Mouse (Mus musculus) liver, embryonic 14.5 days (tissue): ENCODE data around the gene Nhlrc4.

Experiments used
- CTCF ChIP-seq: IDR thresholded peaks from 2 replicates; pipeline ENCODE4 v1.5.1; 2016; ENCODE audit warnings: antibody characterized with exemption, low read depth, control low read depth
- EP300 ChIP-seq: IDR thresholded peaks from 2 replicates; pipeline ENCODE4 v1.6.1; 2016; ENCODE audit warnings: antibody characterized with exemption, low read depth

- TF ChIP-seq EP300 (no peak), CTCF (no peak; the same call in 1 of the 2 replicates)
Measured at GRCm38 (mm10) chr17:25959630-25960467, 15.1 kb upstream of the Nhlrc4 start.
